Mouse (Mus musculus) kidney, adult 2 months (tissue): ENCODE measurements around the gene Gm17428.
"Not testable (repeated sequence)": the region's sequence is repeated elsewhere in the genome, so short reads cannot be mapped to it uniquely, and the experiment has no call there.

Experiments used
- CTCF ChIP-seq: fragments of 200-500 bp; conservative IDR thresholded peaks from 2 replicates; pipeline ENCODE4 v1.5.1; 2011; ENCODE audit warnings: low read depth, mild to moderate bottlenecking, control low read depth, low read length, moderate library complexity, mixed read lengths; ENCODE audit not compliant: insufficient read depth, insufficient read length
- POLR2A ChIP-seq: fragments of 200-500 bp; IDR thresholded peaks from one replicate; pipeline ENCODE4 v1.6.1; 2011; ENCODE audit warnings: low read depth, low read length, control low read depth

GRCm38 (mm10) chr14:54999868-55000267 lies 23.1 kb downstream of the Gm17428 start:
- TF ChIP-seq POLR2A, CTCF: not testable (repeated sequence)
